Mouse (Mus musculus): ENCODE data around the gene Cacna1c. TPM values are rescaled to one million over a fixed set of nuclear protein-coding genes. Genes with fewer than 3 reads are reported as not detected.

The Cacna1c gene
- total RNA-seq, 1 experiment: 0.98 TPM

GRCm38 (mm10) chr6:119004596-119004995 lies 191.6 kb downstream of the Cacna1c start:
- H3K27ac ChIP-seq (ENCODE audit: insufficient read depth, low read depth, low read length, poor library complexity, severe bottlenecking): no peak overlapping the region
- no peaks in the 10 kb centered on the region for H3K9me3 ChIP-seq (ENCODE audit: control insufficient read depth, insufficient read depth, low read depth, low read length)
- no peak for DNase-seq (ENCODE audit: low read depth, low spot score)
- H3K36me3 ChIP-seq (ENCODE audit: control insufficient read depth, insufficient read depth, low read length, poor library complexity, severe bottlenecking): no peaks in the 10 kb centered on the region
- H3K4me3 ChIP-seq (ENCODE audit: insufficient read depth in 1 of 2, low read depth in 1 of 2, low read length in 2 of 2, poor library complexity in 1 of 2, severe bottlenecking in 1 of 2): no peak overlapping the region
- H3K4me1 ChIP-seq (ENCODE audit: control insufficient read depth in 2 of 2, insufficient read depth in 2 of 2, low read length in 2 of 2, poor library complexity in 1 of 2): no peaks in the 10 kb centered on the region
- in situ Hi-C loops (cut with MboI; ENCODE audit: low sequenced_read_pairs in 2 of 2, unreplicated experiment in 2 of 2): no loop called here
- no peak for TF ChIP-seq ZNF384 (IDR thresholded peaks at IDR 0.05; ENCODE audit: low read depth, low read length)
- no peak for TF ChIP-seq MAFK (IDR thresholded peaks at IDR 0.05; ENCODE audit: insufficient read depth, low read depth, low read length)
- TF ChIP-seq ZC3H11A (IDR thresholded peaks at IDR 0.05; ENCODE audit: borderline replicate concordance, low read depth, low read length): no peak
- TF ChIP-seq HCFC1 (IDR thresholded peaks at IDR 0.05; ENCODE audit: borderline replicate concordance, insufficient read depth, low read length): no peak
- H3K9ac ChIP-seq (ENCODE audit: insufficient read depth, low read depth, low read length, poor library complexity, severe bottlenecking): no peak overlapping the region

DNA sequence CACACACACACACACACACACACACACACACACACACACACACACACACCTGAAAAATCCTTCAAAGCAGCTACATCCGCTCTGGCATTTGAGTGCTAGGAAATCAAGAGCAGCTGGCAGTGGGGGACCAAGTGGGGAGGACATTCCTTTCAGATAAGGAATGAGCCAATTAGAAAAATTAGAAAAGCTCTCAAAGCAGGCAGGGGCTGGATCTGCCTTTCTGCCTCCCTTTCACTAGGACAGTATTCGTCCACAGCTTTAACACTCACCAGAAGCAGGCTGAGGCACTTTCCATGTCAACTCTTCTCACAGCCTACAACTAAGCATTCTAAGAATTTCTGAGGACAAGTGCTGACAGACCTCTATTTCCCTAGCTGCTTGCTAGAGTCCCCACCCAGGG lies 194.8 kb downstream of the Cacna1c start:
- Histone ChIP-seq H3K4me3 (ENCODE audit: insufficient read depth in 1 of 2, low read depth in 1 of 2, low read length in 2 of 2, poor library complexity in 1 of 2, severe bottlenecking in 1 of 2) (no peak overlapping the region), H3K27ac (ENCODE audit: insufficient read depth, low read depth, low read length, poor library complexity, severe bottlenecking) (no peak overlapping the region), H3K4me1 (ENCODE audit: control insufficient read depth in 2 of 2, insufficient read depth in 2 of 2, low read length in 2 of 2, poor library complexity in 1 of 2) (no peaks in the 10 kb centered on the region), H3K9me3 (ENCODE audit: control insufficient read depth, insufficient read depth, low read depth, low read length) (no peaks in the 10 kb centered on the region), H3K9ac (ENCODE audit: insufficient read depth, low read depth, low read length, poor library complexity, severe bottlenecking) (no peak overlapping the region), H3K36me3 (ENCODE audit: control insufficient read depth, insufficient read depth, low read length, poor library complexity, severe bottlenecking) (no peaks in the 10 kb centered on the region)
- DNase-seq (ENCODE audit: low read depth, low spot score): no peak
- no peak for TF ChIP-seq HCFC1 (IDR thresholded peaks at IDR 0.05; ENCODE audit: borderline replicate concordance, insufficient read depth, low read length)
- no peak for TF ChIP-seq CHD2 (IDR thresholded peaks at IDR 0.05; ENCODE audit: low read depth, low read length)
- in situ Hi-C loops (cut with MboI; ENCODE audit: low sequenced_read_pairs in 2 of 2, unreplicated experiment in 2 of 2): no loop called here

DNA sequence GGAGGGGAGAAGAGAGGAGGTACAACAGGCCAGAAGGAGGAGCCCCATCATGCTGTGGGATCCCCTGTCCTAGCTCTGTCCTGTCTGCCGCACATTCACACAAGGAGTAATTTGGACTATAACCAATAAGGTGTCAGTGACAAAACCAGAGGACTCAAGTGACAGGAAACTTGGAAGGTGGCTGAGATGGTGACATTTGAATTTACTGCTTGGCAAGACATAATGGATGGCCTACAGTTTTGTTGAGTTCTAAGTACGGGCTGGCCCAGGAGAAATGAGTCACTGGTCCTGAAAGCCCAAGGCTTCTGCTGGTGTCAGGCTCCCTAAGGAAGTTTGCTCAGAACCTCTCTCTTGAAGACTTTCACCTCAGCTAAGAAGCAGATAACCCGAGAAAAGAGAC lies 196.0 kb downstream of the Cacna1c start:
- in situ Hi-C loops (cut with MboI; ENCODE audit: low sequenced_read_pairs in 2 of 2, unreplicated experiment in 2 of 2): no loop called here
- H3K36me3 ChIP-seq (ENCODE audit: control insufficient read depth, insufficient read depth, low read length, poor library complexity, severe bottlenecking): no peaks in the 10 kb centered on the region

DNA sequence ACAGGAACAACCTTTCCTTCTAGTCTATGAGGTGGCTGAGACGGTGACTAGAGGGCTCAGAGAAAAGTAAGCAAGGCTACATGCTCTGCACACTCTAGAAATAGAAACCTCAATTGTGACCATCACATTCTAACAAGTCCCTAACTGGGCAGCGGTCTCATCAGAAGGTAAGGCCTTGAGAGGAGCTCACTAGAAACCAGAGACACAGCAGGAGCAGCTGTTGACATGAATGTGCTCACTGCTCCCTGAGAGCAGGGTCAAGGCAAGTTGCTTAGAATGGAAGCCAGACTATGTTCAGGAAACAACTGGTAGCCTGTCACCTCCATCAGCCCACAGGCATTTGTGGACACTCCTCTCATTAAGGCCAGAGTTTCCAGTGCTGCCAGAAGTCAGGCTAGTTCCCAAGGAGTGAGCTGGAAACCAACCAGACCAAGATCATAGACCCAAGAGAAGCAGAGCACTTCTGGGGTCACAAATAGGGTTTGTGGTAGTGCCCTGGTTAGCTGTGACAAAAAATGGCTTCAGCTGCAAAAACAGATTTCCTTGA lies 196.8 kb downstream of the Cacna1c start:
- no peaks in the 10 kb centered on the region for H3K9me3 ChIP-seq (ENCODE audit: control insufficient read depth, insufficient read depth, low read depth, low read length)
- H3K36me3 ChIP-seq (ENCODE audit: control insufficient read depth, insufficient read depth, low read length, poor library complexity, severe bottlenecking): no peaks in the 10 kb centered on the region
- H3K27ac ChIP-seq (ENCODE audit: insufficient read depth, low read depth, low read length, poor library complexity, severe bottlenecking): no peak overlapping the region
- no peak for DNase-seq (ENCODE audit: low read depth, low spot score)
- in situ Hi-C loops (cut with MboI; ENCODE audit: low sequenced_read_pairs in 2 of 2, unreplicated experiment in 2 of 2): no loop called here
- no peaks in the 10 kb centered on the region for H3K4me1 ChIP-seq (ENCODE audit: control insufficient read depth in 2 of 2, insufficient read depth in 2 of 2, low read length in 2 of 2, poor library complexity in 1 of 2)
- H3K4me3 ChIP-seq (ENCODE audit: insufficient read depth in 1 of 2, low read depth in 1 of 2, low read length in 2 of 2, poor library complexity in 1 of 2, severe bottlenecking in 1 of 2): no peak overlapping the region
- no peak overlapping the region for H3K9ac ChIP-seq (ENCODE audit: insufficient read depth, low read depth, low read length, poor library complexity, severe bottlenecking)
- TF ChIP-seq ZNF384 (IDR thresholded peaks at IDR 0.05; ENCODE audit: low read depth, low read length): no peak
- no peak for TF ChIP-seq HCFC1 (IDR thresholded peaks at IDR 0.05; ENCODE audit: borderline replicate concordance, insufficient read depth, low read length)
- TF ChIP-seq ZC3H11A (IDR thresholded peaks at IDR 0.05; ENCODE audit: borderline replicate concordance, low read depth, low read length): no peak
- TF ChIP-seq CHD2 (IDR thresholded peaks at IDR 0.05; ENCODE audit: low read depth, low read length): no peak
- TF ChIP-seq MAFK (IDR thresholded peaks at IDR 0.05; ENCODE audit: insufficient read depth, low read depth, low read length): no peak

More for the DNA sequence above, 196.0 kb downstream of the Cacna1c start:
- Histone ChIP-seq H3K9ac (ENCODE audit: insufficient read depth, low read depth, low read length, poor library complexity, severe bottlenecking) (no peak overlapping the region), H3K4me1 (ENCODE audit: control insufficient read depth in 2 of 2, insufficient read depth in 2 of 2, low read length in 2 of 2, poor library complexity in 1 of 2) (no peaks in the 10 kb centered on the region), H3K9me3 (ENCODE audit: control insufficient read depth, insufficient read depth, low read depth, low read length) (no peaks in the 10 kb centered on the region), H3K27ac (ENCODE audit: insufficient read depth, low read depth, low read length, poor library complexity, severe bottlenecking) (no peak overlapping the region), H3K4me3 (ENCODE audit: insufficient read depth in 1 of 2, low read depth in 1 of 2, low read length in 2 of 2, poor library complexity in 1 of 2, severe bottlenecking in 1 of 2) (no peak overlapping the region)
- DNase-seq (ENCODE audit: low read depth, low spot score): no peak
- TF ChIP-seq MAFK (IDR thresholded peaks at IDR 0.05; ENCODE audit: insufficient read depth, low read depth, low read length) (no peak), ZNF384 (IDR thresholded peaks at IDR 0.05; ENCODE audit: low read depth, low read length) (no peak), ZC3H11A (IDR thresholded peaks at IDR 0.05; ENCODE audit: borderline replicate concordance, low read depth, low read length) (no peak), CHD2 (IDR thresholded peaks at IDR 0.05; ENCODE audit: low read depth, low read length) (no peak)

DNA sequence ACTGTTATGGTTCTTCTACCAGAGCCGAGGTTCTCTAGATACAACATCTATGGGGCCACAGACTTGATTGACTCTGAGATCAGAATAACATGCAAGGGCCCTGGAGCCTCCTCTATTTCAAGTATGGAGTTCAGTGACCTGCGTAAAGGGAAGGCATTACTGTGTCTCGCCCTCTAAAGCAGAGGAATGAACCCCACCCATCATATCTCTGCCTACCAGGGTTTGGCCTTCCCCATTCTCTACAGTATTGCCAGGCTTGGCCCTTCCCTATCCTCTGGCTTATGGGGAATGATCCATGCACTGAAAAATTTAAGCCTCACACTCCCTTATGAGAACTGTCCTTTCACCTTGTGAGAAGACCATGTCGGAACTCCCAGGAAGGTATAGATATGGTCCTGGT lies 198.8 kb downstream of the Cacna1c start:
- H3K4me3 ChIP-seq (ENCODE audit: insufficient read depth in 1 of 2, low read depth in 1 of 2, low read length in 2 of 2, poor library complexity in 1 of 2, severe bottlenecking in 1 of 2): no peak overlapping the region
- no peak for TF ChIP-seq MAFK (IDR thresholded peaks at IDR 0.05; ENCODE audit: insufficient read depth, low read depth, low read length)
- no peak for TF ChIP-seq ZC3H11A (IDR thresholded peaks at IDR 0.05; ENCODE audit: borderline replicate concordance, low read depth, low read length)
- TF ChIP-seq CHD2 (IDR thresholded peaks at IDR 0.05; ENCODE audit: low read depth, low read length): no peak
- TF ChIP-seq HCFC1 (IDR thresholded peaks at IDR 0.05; ENCODE audit: borderline replicate concordance, insufficient read depth, low read length): no peak
- no peak for TF ChIP-seq ZNF384 (IDR thresholded peaks at IDR 0.05; ENCODE audit: low read depth, low read length)
- no peaks in the 10 kb centered on the region for H3K9me3 ChIP-seq (ENCODE audit: control insufficient read depth, insufficient read depth, low read depth, low read length)
- no peak overlapping the region for H3K27ac ChIP-seq (ENCODE audit: insufficient read depth, low read depth, low read length, poor library complexity, severe bottlenecking)
- in situ Hi-C loops (cut with MboI; ENCODE audit: low sequenced_read_pairs in 2 of 2, unreplicated experiment in 2 of 2): no loop called here
- H3K4me1 ChIP-seq (ENCODE audit: control insufficient read depth in 2 of 2, insufficient read depth in 2 of 2, low read length in 2 of 2, poor library complexity in 1 of 2): no peaks in the 10 kb centered on the region
- H3K36me3 ChIP-seq (ENCODE audit: control insufficient read depth, insufficient read depth, low read length, poor library complexity, severe bottlenecking): no peaks in the 10 kb centered on the region
- H3K9ac ChIP-seq (ENCODE audit: insufficient read depth, low read depth, low read length, poor library complexity, severe bottlenecking): no peak overlapping the region
- DNase-seq (ENCODE audit: low read depth, low spot score): no peak
